Mouse (Mus musculus): ENCODE data around the gene Rbbp6. TPM values are rescaled to one million over a fixed set of nuclear protein-coding genes. Genes with fewer than 3 reads are reported as not detected.

Rbbp6 gene
- polyA plus RNA-seq, 1 experiment from 2014 or later: 16.8 TPM

GRCm38 (mm10) chr7:122945149-122945548 is 20.3 kb upstream of the Rbbp6 start:
- Histone ChIP-seq H3K27ac (replicated peaks) (no peak overlapping the region), H3K4me3 (no peak overlapping the region), H3K9me3 (0 out of 2 replicates have a peak, but pooled peaks cover 4% of the 10 kb centered on the region), H3K27me3 (replicated peaks) (no peaks in the 10 kb centered on the region), H3K4me1 (peaks cover 7% of the 10 kb centered on the region), H3K4me2 (no peak overlapping the region), H3K36me3 (no peaks in the 10 kb centered on the region), H3K9ac (no peak overlapping the region)
- ATAC-seq (ENCODE audit: extremely low read depth, insufficient number of reproducible peaks, low FRiP score, low TSS enrichment): no peak
- 0% methylated on average over 1 of the region's 1 CpGs for WGBS

- 66% methylated on average over 3 of the region's 3 CpGs for WGBS
- no peak overlapping the region for H3K4me2 ChIP-seq
- H3K9me3 ChIP-seq: no peaks in the 10 kb centered on the region
- no peak overlapping the region for H3K4me3 ChIP-seq
- no peak overlapping the region for H3K9ac ChIP-seq
- no peak for ATAC-seq (ENCODE audit: extremely low read depth, insufficient number of reproducible peaks, low FRiP score, low TSS enrichment)
- H3K27ac ChIP-seq (replicated peaks): no peak overlapping the region
- no peaks in the 10 kb centered on the region for H3K4me1 ChIP-seq
- no peaks in the 10 kb centered on the region for H3K36me3 ChIP-seq
- no peaks in the 10 kb centered on the region for H3K27me3 ChIP-seq (replicated peaks)
These were observed 16.2 kb upstream of the Rbbp6 start for GRCm38 (mm10) chr7:122949268-122949667.

- no peak overlapping the region for H3K4me3 ChIP-seq
- 68% methylated on average over 4 of the region's 4 CpGs for WGBS
- ATAC-seq (ENCODE audit: extremely low read depth, insufficient number of reproducible peaks, low FRiP score, low TSS enrichment): no peak
- no peaks in the 10 kb centered on the region for H3K9me3 ChIP-seq
- H3K36me3 ChIP-seq: no peaks in the 10 kb centered on the region
- H3K27me3 ChIP-seq (replicated peaks): no peaks in the 10 kb centered on the region
- no peak overlapping the region for H3K27ac ChIP-seq (replicated peaks)
- H3K9ac ChIP-seq: no peak overlapping the region
- no peaks in the 10 kb centered on the region for H3K4me1 ChIP-seq
- no peak overlapping the region for H3K4me2 ChIP-seq
These were observed 14.0 kb upstream of the Rbbp6 start for GRCm38 (mm10) chr7:122951464-122951863.

GRCm38 (mm10) chr7:122952066-122952465 is 13.4 kb upstream of the Rbbp6 start:
- WGBS: 60% methylated on average over 6 of the region's 6 CpGs
- Histone ChIP-seq H3K4me3 (no peak overlapping the region), H3K36me3 (no peaks in the 10 kb centered on the region), H3K4me1 (no peaks in the 10 kb centered on the region), H3K27me3 (replicated peaks) (no peaks in the 10 kb centered on the region), H3K9me3 (no peaks in the 10 kb centered on the region), H3K27ac (replicated peaks) (no peak overlapping the region), H3K4me2 (no peak overlapping the region), H3K9ac (no peak overlapping the region)
- ATAC-seq (ENCODE audit: extremely low read depth, insufficient number of reproducible peaks, low FRiP score, low TSS enrichment): no peak

- no peak for ATAC-seq (ENCODE audit: extremely low read depth, insufficient number of reproducible peaks, low FRiP score, low TSS enrichment)
- no peak overlapping the region for H3K9ac ChIP-seq
- H3K4me1 ChIP-seq: no peaks in the 10 kb centered on the region
- no peak overlapping the region for H3K4me3 ChIP-seq
- H3K4me2 ChIP-seq: no peak overlapping the region
- H3K27ac ChIP-seq (replicated peaks): no peak overlapping the region
- 76% methylated on average over 11 of the region's 11 CpGs for WGBS
- no peaks in the 10 kb centered on the region for H3K36me3 ChIP-seq
- no peaks in the 10 kb centered on the region for H3K27me3 ChIP-seq (replicated peaks)
- H3K9me3 ChIP-seq: no peaks in the 10 kb centered on the region
These were observed 10.8 kb upstream of the Rbbp6 start for GRCm38 (mm10) chr7:122954451-122955225.

- WGBS: 69% methylated on average over 8 of the region's 8 CpGs
- H3K36me3 ChIP-seq: no peaks in the 10 kb centered on the region
- no peak overlapping the region for H3K9ac ChIP-seq
- H3K4me2 ChIP-seq: no peak overlapping the region
- no peak for ATAC-seq (ENCODE audit: extremely low read depth, insufficient number of reproducible peaks, low FRiP score, low TSS enrichment)
- H3K4me1 ChIP-seq: no peaks in the 10 kb centered on the region
- no peak overlapping the region for H3K4me3 ChIP-seq
- no peaks in the 10 kb centered on the region for H3K9me3 ChIP-seq
- H3K27ac ChIP-seq (replicated peaks): 0 out of 2 replicates have a peak overlapping the region, but pooled peaks have one; percentile 5
- no peaks in the 10 kb centered on the region for H3K27me3 ChIP-seq (replicated peaks)
These were observed 10.1 kb upstream of the Rbbp6 start for GRCm38 (mm10) chr7:122955226-122955955.

- no peaks in the 10 kb centered on the region for H3K27me3 ChIP-seq (replicated peaks)
- ATAC-seq (ENCODE audit: extremely low read depth, insufficient number of reproducible peaks, low FRiP score, low TSS enrichment): no peak
- H3K9ac ChIP-seq: no peak overlapping the region
- H3K27ac ChIP-seq (replicated peaks): peak overlapping the region; percentile 51; the same call in 1 of the 2 replicates
- H3K36me3 ChIP-seq: peaks cover 15% of the 10 kb centered on the region
- peak overlapping the region; percentile 100 for H3K4me3 ChIP-seq
- peaks cover 24% of the 10 kb centered on the region for H3K4me1 ChIP-seq
- WGBS: 61% methylated on average over 4 of the region's 4 CpGs
- no peaks in the 10 kb centered on the region for H3K9me3 ChIP-seq
- peak overlapping the region; percentile 95 for H3K4me2 ChIP-seq
These were observed 3.3 kb downstream of the Rbbp6 start for GRCm38 (mm10) chr7:122968751-122969150.

GRCm38 (mm10) chr7:122969231-122970032 is 3.9 kb downstream of the Rbbp6 start:
- peak overlapping the region; percentile 95 for H3K4me2 ChIP-seq
- peak overlapping the region; percentile 95 for H3K27ac ChIP-seq (replicated peaks)
- H3K4me3 ChIP-seq: peak overlapping the region; percentile 100
- peak overlapping the region; percentile 100 for H3K9ac ChIP-seq
- WGBS: 2% methylated on average over 51 of the region's 62 CpGs
- no peaks in the 10 kb centered on the region for H3K27me3 ChIP-seq (replicated peaks)
- H3K36me3 ChIP-seq: peaks cover 19% of the 10 kb centered on the region
- ATAC-seq (ENCODE audit: extremely low read depth, insufficient number of reproducible peaks, low FRiP score, low TSS enrichment): peak; percentile 96
- peaks cover 30% of the 10 kb centered on the region for H3K4me1 ChIP-seq
- no peaks in the 10 kb centered on the region for H3K9me3 ChIP-seq

GRCm38 (mm10) chr7:122970119-122970781 is 4.8 kb downstream of the Rbbp6 start:
- Histone ChIP-seq H3K4me2 (peak overlapping the region; percentile 95), H3K4me3 (peak overlapping the region; percentile 100), H3K9ac (peak overlapping the region; percentile 100), H3K9me3 (no peaks in the 10 kb centered on the region), H3K27ac (replicated peaks) (peak overlapping the region; percentile 95), H3K36me3 (peaks cover 19% of the 10 kb centered on the region), H3K27me3 (replicated peaks) (no peaks in the 10 kb centered on the region), H3K4me1 (peaks cover 32% of the 10 kb centered on the region)
- under 1% methylated on average over 55 of the region's 69 CpGs for WGBS
- peak; percentile 52 for ATAC-seq (ENCODE audit: extremely low read depth, insufficient number of reproducible peaks, low FRiP score, low TSS enrichment)

GRCm38 (mm10) chr7:122970864-122971420 is 5.5 kb downstream of the Rbbp6 start:
- H3K9ac ChIP-seq: peak overlapping the region; percentile 100
- H3K9me3 ChIP-seq: no peaks in the 10 kb centered on the region
- H3K4me3 ChIP-seq: peak overlapping the region; percentile 100
- under 1% methylated on average over 14 of the region's 14 CpGs for WGBS
- no peak for ATAC-seq (ENCODE audit: extremely low read depth, insufficient number of reproducible peaks, low FRiP score, low TSS enrichment)
- peaks cover 24% of the 10 kb centered on the region for H3K36me3 ChIP-seq
- H3K4me1 ChIP-seq: peaks cover 32% of the 10 kb centered on the region
- H3K27ac ChIP-seq (replicated peaks): peak overlapping the region; percentile 95
- no peaks in the 10 kb centered on the region for H3K27me3 ChIP-seq (replicated peaks)
- peak overlapping the region; percentile 95 for H3K4me2 ChIP-seq

Data from heart, embryonic 13.5 days (tissue).